ENCODE assay signal across 9 mouse cellular contexts in the genomic region with DNA sequence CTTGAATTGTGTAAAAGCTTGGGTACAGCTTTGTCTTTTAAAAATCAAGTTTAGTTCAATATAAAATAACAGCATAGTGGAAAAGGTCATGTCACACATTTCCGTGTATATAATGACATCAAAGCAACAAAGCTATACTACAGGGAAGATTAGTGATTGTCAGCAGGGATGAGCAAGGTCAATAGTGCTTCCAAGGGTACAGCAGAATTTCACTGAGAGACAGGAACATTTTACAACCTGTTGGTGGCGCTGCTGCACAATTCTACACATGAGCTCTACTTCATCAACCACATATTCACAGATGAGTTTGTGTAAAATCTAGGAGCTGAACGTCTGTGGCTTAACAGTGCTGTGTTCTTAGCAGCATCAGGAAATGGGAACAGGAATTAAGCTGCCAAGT.
DNase-seq lines count a peak whose midpoint lies in the region; ATAC-seq lines count a peak whose summit lies in the region.
"Had no signal": no experiment of that assay in that cellular context is flagged by ENCODE, and none has a peak within 500 bp of the region (broad histone marks: within the 10 kb centered on the region; RNA-seq: fewer than 3 reads in every experiment).

No protein-coding gene starts in this region.

- DNase-seq in kidney, adult 18-20 months: peak; percentile 32
- DNase-seq in kidney, adult 11 months: no peak
- DNase-seq in adrenal gland, adult 2 months: peak; percentile 64
- peak; percentile 78 for DNase-seq in embryo, embryonic 11 days
- DNase-seq in hindlimb bud, embryonic 11.5 days (ENCODE audit: extremely low spot score, low read depth, low spot score): peak; percentile 30
- DNase-seq in left cerebral cortex, postnatal 10 days (ENCODE audit: extremely low spot score in 1 of 2, low spot score in 2 of 2): peak; percentile 43 to 59
- DNase-seq in neural tube, embryonic 11.5 days (ENCODE audit: low spot score): peak; percentile 59
- DNase-seq in thymus, adult 18-20 months: no peak

- peak; percentile 48; the same call in 1 of the 2 replicates for ATAC-seq in neural tube, embryonic 11.5 days (ENCODE audit: insufficient read depth, low FRiP score, low TSS enrichment)

- no peak overlapping the region for H3K4me2 ChIP-seq in neural tube, embryonic 11.5 days (ENCODE audit: low read depth)
- H3K4me2 ChIP-seq: limb, embryonic 15.5 days had no signal

- H3K4me3 ChIP-seq in neural tube, embryonic 11.5 days (ENCODE audit: low read depth, low read length): no peak overlapping the region
- H3K4me3 ChIP-seq: limb, embryonic 15.5 days had no signal

- WGBS in neural tube, embryonic 11.5 days: 12% methylated on average over 3 of the region's 3 CpGs

- H3K27ac ChIP-seq in neural tube, embryonic 11.5 days (ENCODE audit: low read depth, low read length): no peak overlapping the region
- H3K27ac ChIP-seq: limb, embryonic 15.5 days had no signal

- no peaks in the 10 kb centered on the region for H3K9me3 ChIP-seq in neural tube, embryonic 11.5 days (ENCODE audit: control insufficient read depth, low read length)
- H3K9me3 ChIP-seq: limb, embryonic 15.5 days had no signal

- H3K9ac ChIP-seq in neural tube, embryonic 11.5 days (ENCODE audit: low read length): no peak overlapping the region
- H3K9ac ChIP-seq: limb, embryonic 15.5 days had no signal

- no peaks in the 10 kb centered on the region for H3K27me3 ChIP-seq in neural tube, embryonic 11.5 days (ENCODE audit: control insufficient read depth, insufficient read depth, low read length)
- H3K27me3 ChIP-seq: limb, embryonic 15.5 days had no signal

- no peaks in the 10 kb centered on the region for H3K4me1 ChIP-seq in neural tube, embryonic 11.5 days (ENCODE audit: control insufficient read depth, insufficient read depth, low read length)
- H3K4me1 ChIP-seq: limb, embryonic 15.5 days had no signal

- intact Hi-C loops in left cerebral cortex, postnatal 10 days (cut with DNase I): loop anchor here (5.0 kb wide), 2 partner anchors 691 to 746 kb away; partner anchors contain the start of gene M6pr

- H3K36me3 ChIP-seq in neural tube, embryonic 11.5 days (ENCODE audit: control insufficient read depth, insufficient read depth, low read length): no peaks in the 10 kb centered on the region
- H3K36me3 ChIP-seq: limb, embryonic 15.5 days had no signal

Comparison
In these comparisons a context has a peak if more than half of its experiments do, and no peak if none do; other contexts are left out.
1. DNase-seq: peak in kidney, adult 18-20 months (single experiment), adrenal gland, adult 2 months (single experiment), embryo, embryonic 11 days (single experiment), hindlimb bud, embryonic 11.5 days (single experiment), left cerebral cortex, postnatal 10 days (2 of 2) and neural tube, embryonic 11.5 days (single experiment); none in kidney, adult 11 months (single experiment) and thymus, adult 18-20 months (0 of 2).